Mouse (Mus musculus): Measurements from ENCODE around the gene Lrpprc. TPM values are rescaled to one million over a fixed set of nuclear protein-coding genes. Genes with fewer than 3 reads are reported as not detected.

Lrpprc gene
- total RNA-seq, 2 experiments from 2014 or later, result 62.4 to 69.9 TPM

GRCm38 (mm10) chr17:84716252-84716872 lies 74.2 kb downstream of the Lrpprc start:
- no peak for DNase-seq (ENCODE audit: low spot score)

GRCm38 (mm10) chr17:84714930-84715329 lies 75.7 kb downstream of the Lrpprc start:
- DNase-seq (ENCODE audit: low spot score), result peak; percentile 54

- no peak for DNase-seq (ENCODE audit: low spot score)
Observed at GRCm38 (mm10) chr17:84713563-84714164, 76.9 kb downstream of the Lrpprc start.

GRCm38 (mm10) chr17:84709403-84709851 lies 81.2 kb downstream of the Lrpprc start:
- DNase-seq (ENCODE audit: low spot score), result no peak

- no peak for DNase-seq (ENCODE audit: low spot score)
Observed at GRCm38 (mm10) chr17:84708818-84709217, 81.8 kb downstream of the Lrpprc start.

GRCm38 (mm10) chr17:84707407-84707806 lies 83.2 kb downstream of the Lrpprc start:
- DNase-seq (ENCODE audit: low spot score), result no peak

- DNase-seq (ENCODE audit: low spot score), result peak; percentile 48
Observed at GRCm38 (mm10) chr17:84698727-84699126, 91.9 kb downstream of the Lrpprc start.

- no peak for DNase-seq (ENCODE audit: low spot score)
Observed at GRCm38 (mm10) chr17:84696537-84696936, 94.1 kb downstream of the Lrpprc start.

GRCm38 (mm10) chr17:84693741-84694140 lies 96.8 kb downstream of the Lrpprc start:
- DNase-seq (ENCODE audit: low spot score), result no peak

GRCm38 (mm10) chr17:84690111-84690510 lies 100.5 kb downstream of the Lrpprc start:
- peak; percentile 71 for DNase-seq (ENCODE audit: low spot score)

- no peak for DNase-seq (ENCODE audit: low spot score)
Observed at GRCm38 (mm10) chr17:84689316-84689715, 101.3 kb downstream of the Lrpprc start.

- DNase-seq (ENCODE audit: low spot score), result no peak
Observed at GRCm38 (mm10) chr17:84688834-84689233, 101.8 kb downstream of the Lrpprc start.

GRCm38 (mm10) chr17:84687994-84688393 lies 102.6 kb downstream of the Lrpprc start:
- no peak for DNase-seq (ENCODE audit: low spot score)

- no peak for DNase-seq (ENCODE audit: low spot score)
Observed at GRCm38 (mm10) chr17:84685286-84685685, 105.3 kb downstream of the Lrpprc start.

GRCm38 (mm10) chr17:84684284-84684683 lies 106.3 kb downstream of the Lrpprc start:
- DNase-seq (ENCODE audit: low spot score), result no peak

- DNase-seq (ENCODE audit: low spot score), result no peak
Observed at GRCm38 (mm10) chr17:84682734-84683717, 107.6 kb downstream of the Lrpprc start, which contains the start of gene Abcg5. Abcg5 (minus strand) TSS chr17:84683011.

- no peak for DNase-seq (ENCODE audit: low spot score)
Observed at GRCm38 (mm10) chr17:84681670-84682069, 108.9 kb downstream of the Lrpprc start.

- no peak for DNase-seq (ENCODE audit: low spot score)
Observed at GRCm38 (mm10) chr17:84677595-84677994, 113.0 kb downstream of the Lrpprc start.

GRCm38 (mm10) chr17:84675951-84676366 lies 114.6 kb downstream of the Lrpprc start, which contains the start of gene Abcg8:
Abcg8 (plus strand) TSS chr17:84676302.
- no peak for DNase-seq (ENCODE audit: low spot score)

- no peak for DNase-seq (ENCODE audit: low spot score)
Observed at GRCm38 (mm10) chr17:84675204-84675603, 115.4 kb downstream of the Lrpprc start.

GRCm38 (mm10) chr17:84674048-84674447 lies 116.5 kb downstream of the Lrpprc start:
- DNase-seq (ENCODE audit: low spot score), result no peak
